Mouse (Mus musculus) CH12.LX (cell line): Measurements from ENCODE around the gene Oaz3.

Experiments
- BHLHE40 ChIP-seq: IDR thresholded peaks from 2 replicates; pipeline ENCODE4 v1.6.1; 2011; ENCODE audit warnings: mild to moderate bottlenecking, low read depth, low read length, improper control_type of control experiment
- CTCF ChIP-seq, 2 experiments: IDR thresholded peaks in 1 of 2; conservative IDR thresholded peaks in 1 of 2; 2 replicates each; pipeline ENCODE4 v1.5.1; 2011 to 2012; ENCODE audit warnings: low read depth in 2 of 2, low read length in 2 of 2, improper control_type of control experiment in 1 of 2, inconsistent platforms in 1 of 2, mild to moderate bottlenecking in 1 of 2, moderate library complexity in 1 of 2
- ETS1 ChIP-seq: conservative IDR thresholded peaks from 2 replicates; pipeline ENCODE4 v1.6.1; 2012; ENCODE audit warnings: low read depth, mild to moderate bottlenecking, inconsistent platforms, low read length, improper control_type of control experiment, moderate library complexity
- HCFC1 ChIP-seq: IDR thresholded peaks from 2 replicates; pipeline ENCODE4 v1.6.1; 2012; ENCODE audit warnings: low read depth, mild to moderate bottlenecking, inconsistent platforms, low read length, improper control_type of control experiment
- JUND ChIP-seq: conservative IDR thresholded peaks from 2 replicates; pipeline ENCODE4 v1.6.1; 2011; ENCODE audit warnings: low read depth, low read length, improper control_type of control experiment
- MAZ ChIP-seq: IDR thresholded peaks from 2 replicates; pipeline ENCODE4 v1.6.1; 2012; ENCODE audit warnings: low read depth, mild to moderate bottlenecking, inconsistent platforms, low read length, improper control_type of control experiment, moderate library complexity
- MEF2A ChIP-seq: IDR thresholded peaks from 2 replicates; pipeline ENCODE4 v1.6.1; 2014; ENCODE audit warnings: low read depth, mild to moderate bottlenecking, inconsistent platforms, low read length, improper control_type of control experiment, borderline replicate concordance
- MYC ChIP-seq: IDR thresholded peaks from 2 replicates; pipeline ENCODE4 v1.6.1; 2011; ENCODE audit warnings: low read depth, mild to moderate bottlenecking, improper control_type of control experiment, low read length
- POLR2A ChIP-seq: IDR thresholded peaks from 2 replicates; pipeline ENCODE4 v1.6.1; 2011; ENCODE audit warnings: low read depth, mild to moderate bottlenecking, improper control_type of control experiment, low read length
- ZNF384 ChIP-seq: IDR thresholded peaks from 2 replicates; pipeline ENCODE4 v1.6.1; 2012; ENCODE audit warnings: low read depth, low read length, improper control_type of control experiment, inconsistent platforms

DNA sequence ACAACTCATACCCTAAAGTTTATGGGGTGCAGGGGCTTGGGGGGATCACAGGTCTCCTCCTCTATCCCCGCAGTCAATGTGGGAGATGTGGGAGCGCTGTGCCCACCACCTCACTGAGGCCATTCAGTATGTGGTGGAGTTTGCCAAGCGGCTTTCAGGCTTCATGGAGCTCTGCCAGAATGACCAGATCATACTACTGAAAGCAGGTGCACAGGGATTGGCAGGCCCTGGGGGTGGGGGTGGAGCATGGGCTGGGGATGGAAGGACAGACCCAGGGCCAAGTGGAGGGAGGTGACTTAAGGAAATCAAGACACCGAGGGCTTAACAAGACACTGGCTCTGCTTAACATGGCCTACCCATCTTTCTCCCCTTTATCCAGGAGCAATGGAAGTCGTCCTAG, 52.7 kb downstream of the Oaz3 start:
- no peak for TF ChIP-seq CTCF (conservative IDR thresholded peaks at IDR 0.05 in 1 of 2, IDR thresholded peaks at IDR 0.05 in 1 of 2; ENCODE audit: low read depth in 2 of 2, low read length in 2 of 2)
- no peak for TF ChIP-seq JUND
- TF ChIP-seq POLR2A = no peak
- TF ChIP-seq BHLHE40 = no peak
- TF ChIP-seq MAZ = no peak
- no peak for TF ChIP-seq MEF2A
- no peak for TF ChIP-seq ETS1
- TF ChIP-seq HCFC1 = no peak
- TF ChIP-seq ZNF384 = no peak
- TF ChIP-seq MYC = no peak
